ENCODE assay signal across 21 mouse cellular contexts in the genomic region with DNA sequence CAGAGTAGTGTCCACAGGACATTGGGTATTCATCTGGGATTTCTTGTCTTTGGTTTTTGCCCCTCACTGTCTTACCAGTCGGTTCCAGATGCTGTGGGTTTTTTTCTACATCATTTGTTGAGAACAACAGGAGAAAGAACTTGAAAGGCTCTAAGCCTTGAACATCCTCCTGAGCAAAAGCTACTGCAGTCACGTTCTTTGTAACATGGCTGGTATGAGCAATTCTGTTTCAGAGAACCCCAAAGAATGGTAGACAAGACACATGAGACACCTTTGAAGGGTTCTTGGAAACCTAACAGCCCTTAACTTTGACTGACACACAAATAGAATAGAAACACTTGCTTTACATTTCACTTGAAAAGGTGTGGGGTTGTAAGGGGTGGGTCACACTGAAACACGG.
DNase-seq lines count a peak whose midpoint lies in the region; ATAC-seq and TF ChIP-seq lines count a peak whose summit lies in the region.
"Had no signal": no experiment of that assay in that cellular context is flagged by ENCODE, and none has a peak within 500 bp of the region (broad histone marks: within the 10 kb centered on the region; RNA-seq: fewer than 3 reads in every experiment).

No protein-coding gene starts in this region.

- no peak for DNase-seq in heart, adult 2 months
- no peak for DNase-seq in heart, postnatal 14 days
- DNase-seq in thymus, postnatal 0 days (ENCODE audit: low spot score): peak; percentile 51
- no peak for DNase-seq in thymus, postnatal 14 days
- no peak for DNase-seq in midbrain, embryonic 10.5 days (ENCODE audit: low spot score)
- DNase-seq in left cerebral cortex, postnatal 14 days (ENCODE audit: low spot score in 2 of 2): no peak
- DNase-seq: adrenal gland, postnatal 10 days; B cell, adult 2 months; cerebellum, adult 11 months; cerebellum, adult 9-10 months; cerebellum, postnatal 36 days; gastrocnemius, postnatal 25 days; heart, postnatal 10 days had no signal

- H3K36me3 ChIP-seq in heart, adult 2 months (ENCODE audit: control insufficient read depth, insufficient read depth, low read length): peaks cover 60% of the 10 kb centered on the region
- no peaks in the 10 kb centered on the region for H3K36me3 ChIP-seq in midbrain, embryonic 10.5 days
- H3K36me3 ChIP-seq: forebrain, embryonic 12.5 days; hindbrain, embryonic 13.5 days had no signal

- H3K9ac ChIP-seq in heart, adult 2 months (ENCODE audit: low read depth, low read length): no peak overlapping the region
- H3K9ac ChIP-seq: embryonic facial prominence, embryonic 13.5 days; forebrain, embryonic 12.5 days; hindbrain, embryonic 13.5 days had no signal

- peak overlapping the region; percentile 80 for H3K27ac ChIP-seq in heart, adult 2 months
- H3K27ac ChIP-seq in midbrain, embryonic 10.5 days (replicated peaks): no peak overlapping the region
- H3K27ac ChIP-seq: embryonic facial prominence, embryonic 13.5 days; forebrain, embryonic 12.5 days; heart, embryonic 10.5 days; hindbrain, embryonic 13.5 days; hindbrain, postnatal 0 days had no signal

- intact Hi-C loops in heart, adult 2 months (cut with DNase I): no loop called here
- intact Hi-C loops in heart, postnatal 14 days (cut with DNase I): loop anchor here (10.0 kb wide), 1 partner anchor 212 kb away; no protein-coding TSS in a partner anchor
- intact Hi-C loops in left cerebral cortex, postnatal 14 days (cut with DNase I): no loop called here

- no peak overlapping the region for H3K4me3 ChIP-seq in heart, adult 2 months
- H3K4me3 ChIP-seq in midbrain, embryonic 10.5 days: no peak overlapping the region
- H3K4me3 ChIP-seq: embryonic facial prominence, embryonic 13.5 days; forebrain, embryonic 12.5 days; heart, embryonic 10.5 days; hindbrain, embryonic 13.5 days had no signal

- WGBS in heart, adult 2 months: 59% methylated on average over 3 of the region's 3 CpGs
- 67% methylated on average over 3 of the region's 3 CpGs for WGBS in midbrain, embryonic 10.5 days

- H3K4me1 ChIP-seq in heart, adult 2 months (ENCODE audit: control insufficient read depth, insufficient read depth, low read length): peaks cover 55% of the 10 kb centered on the region
- H3K4me1 ChIP-seq in midbrain, embryonic 10.5 days: peaks cover 15% of the 10 kb centered on the region
- H3K4me1 ChIP-seq: hindbrain, embryonic 13.5 days had no signal

- no peak for TF ChIP-seq CTCF in heart, adult 2 months (IDR thresholded peaks at IDR 0.05)

- H3K27me3 ChIP-seq in heart, adult 2 months (ENCODE audit: control insufficient read depth, insufficient read depth, low read length): no peaks in the 10 kb centered on the region
- peaks cover 5% of the 10 kb centered on the region for H3K27me3 ChIP-seq in midbrain, embryonic 10.5 days (ENCODE audit: low read depth, poor library complexity, severe bottlenecking)
- H3K27me3 ChIP-seq: embryonic facial prominence, embryonic 13.5 days had no signal

- H3K9me3 ChIP-seq in midbrain, embryonic 10.5 days (replicated peaks): no peaks in the 10 kb centered on the region
- H3K9me3 ChIP-seq: embryonic facial prominence, embryonic 13.5 days; forebrain, embryonic 12.5 days; heart, embryonic 10.5 days; hindbrain, embryonic 13.5 days had no signal

- peaks cover 5% of the 10 kb centered on the region for H3K79me2 ChIP-seq in heart, adult 2 months (replicated peaks; ENCODE audit: control insufficient read depth, insufficient read depth, low read length)

- ATAC-seq in inflammation-experienced regulatory T-cells, adult 6 months: peak; percentile 30
- ATAC-seq: forebrain, embryonic 16.5 days; hindbrain, postnatal 0 days; intestine, embryonic 16.5 days had no signal

- TF ChIP-seq EP300 in heart, adult 2 months (IDR thresholded peaks at IDR 0.05; ENCODE audit: insufficient read depth, low read depth, low read length): no peak

- no peak for TF ChIP-seq POLR2A in heart, adult 2 months (IDR thresholded peaks at IDR 0.05; ENCODE audit: insufficient read depth, low read depth, low read length)
